Mouse (Mus musculus) liver, adult 2 months (tissue): ENCODE results near the gene Spc24.

ENCODE experiments used
- CTCF ChIP-seq: fragments of 200-500 bp; IDR thresholded peaks from 2 replicates; pipeline ENCODE4 v1.5.1; 2011; ENCODE audit warnings: low read depth, low read length, control low read depth
- POLR2A ChIP-seq: fragments of 200-500 bp; IDR thresholded peaks from 2 replicates; pipeline ENCODE4 v1.6.1; 2011; ENCODE audit warnings: low read length, control low read depth; ENCODE audit not compliant: insufficient read depth; ENCODE audit errors: extremely low read depth

DNA sequence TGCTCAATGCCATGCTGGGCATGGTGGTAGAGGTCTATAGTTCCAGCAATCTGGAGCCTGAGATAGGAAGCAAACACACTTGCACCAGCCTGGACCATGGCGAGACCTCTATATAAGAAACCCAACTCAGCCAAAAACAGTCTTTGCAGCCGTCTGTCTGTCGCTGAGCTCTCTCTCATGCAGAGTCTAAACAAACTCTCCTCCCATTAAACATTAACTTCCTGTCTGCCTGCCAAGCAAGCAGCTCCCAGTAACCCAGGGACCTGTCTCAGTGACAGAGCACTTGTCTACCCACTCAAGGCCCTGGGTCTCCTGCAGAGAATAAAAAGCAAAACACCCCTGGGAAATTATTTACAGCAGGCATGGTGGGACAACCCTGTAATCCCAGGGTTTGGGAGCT is 23.5 kb downstream of the Spc24 start:
- TF ChIP-seq CTCF, result no peak
- no peak for TF ChIP-seq POLR2A
